Mouse (Mus musculus) lung, postnatal 0 days (tissue): ENCODE results near the gene Gm37240. TPM values are rescaled to one million over a fixed set of nuclear protein-coding genes. Genes with fewer than 3 reads are reported as not detected.
A peak's percentile ranks its signal among the peaks of the same experiment; 100 is the strongest.

Source experiments
- ATAC-seq: fragments of 200-750 bp; cut with Nextera tagmentation; 2 replicates; pipeline ENCODE4 v1.8.0; 2017; ENCODE audit warnings: moderate library complexity
- DNase-seq: peaks from one replicate; pipeline ENCODE4 v3.0.0-alpha.2; 2016; ENCODE audit warnings: low spot score
- H3K27ac ChIP-seq: fragments of 300-500 bp; sonication (generic); 2 replicates; pipeline ENCODE4 v1.5.1; 2014; ENCODE audit warnings: antibody characterized with exemption, mild to moderate bottlenecking, low read length, mixed read lengths
- H3K27me3 ChIP-seq: fragments of 300-500 bp; sonication (generic); replicated peaks from 2 replicates; pipeline ENCODE4 v1.6.1; 2014; ENCODE audit warnings: low read length, mixed read lengths; ENCODE audit not compliant: insufficient read depth
- H3K36me3 ChIP-seq: fragments of 300-500 bp; sonication (generic); 2 replicates; pipeline ENCODE4 v1.6.1; 2014; ENCODE audit warnings: low read length, mixed read lengths; ENCODE audit not compliant: insufficient read depth
- H3K4me1 ChIP-seq: fragments of 300-500 bp; sonication (generic); 2 replicates; pipeline ENCODE4 v1.6.1; 2014; ENCODE audit warnings: antibody characterized with exemption, low read depth, low read length, mixed read lengths; ENCODE audit not compliant: insufficient read depth
- H3K4me2 ChIP-seq: fragments of 300-500 bp; sonication (generic); replicated peaks from 2 replicates; pipeline ENCODE4 v1.6.1; 2014; ENCODE audit warnings: low read depth, mild to moderate bottlenecking, low read length, moderate library complexity, mixed read lengths
- H3K4me3 ChIP-seq: fragments of 300-500 bp; sonication (generic); 2 replicates; pipeline ENCODE4 v1.5.1; 2014; ENCODE audit warnings: low read depth, low read length
- H3K9ac ChIP-seq: fragments of 300-500 bp; sonication (generic); replicated peaks from 2 replicates; pipeline ENCODE4 v1.6.1; 2014; ENCODE audit warnings: low read depth, mild to moderate bottlenecking
- H3K9me3 ChIP-seq: fragments of 300-500 bp; sonication (generic); 2 replicates; pipeline ENCODE4 v1.6.1; 2016; ENCODE audit warnings: low read length, mixed read lengths
- CTCF ChIP-seq: IDR thresholded peaks from 2 replicates; pipeline ENCODE4 v1.5.1; 2016; ENCODE audit warnings: antibody characterized with exemption, mild to moderate bottlenecking
- EP300 ChIP-seq: IDR thresholded peaks from 2 replicates; pipeline ENCODE4 v1.6.1; 2016; ENCODE audit warnings: antibody characterized with exemption, mild to moderate bottlenecking, control low read depth
- WGBS: fragments of 180-500 bp; shearing (Covaris S2); extraction: QIAGEN DNeasy Blood & Tissue Kit; methylation state at CpG from one replicate; pipeline ENCODE4 v1.1.7; 2014; 5-methylcytosine and 5-hydroxymethylcytosine counted together
- polyA plus RNA-seq: library from polyadenylated mRNA; unstranded; fragments of >200 nt; fragmentation: Nextera tagmentation; extraction: Ambion mirVana; gene quantifications from 2 replicates; pipeline ENCODE4 v1.2.1, GENCODE M21; 2015

Gene Gm37240
- polyA plus RNA-seq, 1 experiment from 2014 or later = 8.9 TPM

GRCm38 (mm10) chr3:84524952-84525351, 1362.4 kb downstream of the Gm37240 start:
- H3K4me1 ChIP-seq = no peaks in the 10 kb centered on the region
- no peak overlapping the region for H3K9ac ChIP-seq
- no peak overlapping the region for H3K4me3 ChIP-seq
- DNase-seq (no peak), ATAC-seq (no peak)
- no peaks in the 10 kb centered on the region for H3K36me3 ChIP-seq
- TF ChIP-seq CTCF (no peak), EP300 (no peak)
- WGBS = 61% methylated on average over 1 of the region's 1 CpGs
- H3K9me3 ChIP-seq = no peaks in the 10 kb centered on the region
- no peak overlapping the region for H3K27ac ChIP-seq
- H3K27me3 ChIP-seq = no peaks in the 10 kb centered on the region
- no peak overlapping the region for H3K4me2 ChIP-seq

GRCm38 (mm10) chr3:84516163-84516562, 1371.2 kb downstream of the Gm37240 start:
- H3K27ac ChIP-seq = no peak overlapping the region
- 58% methylated on average over 3 of the region's 3 CpGs for WGBS
- no peak overlapping the region for H3K4me2 ChIP-seq
- no peaks in the 10 kb centered on the region for H3K36me3 ChIP-seq
- DNase-seq (no peak), ATAC-seq (no peak)
- no peaks in the 10 kb centered on the region for H3K9me3 ChIP-seq
- H3K4me3 ChIP-seq = no peak overlapping the region
- no peaks in the 10 kb centered on the region for H3K27me3 ChIP-seq
- H3K4me1 ChIP-seq = no peaks in the 10 kb centered on the region
- TF ChIP-seq EP300 (no peak), CTCF (no peak)
- H3K9ac ChIP-seq = no peak overlapping the region

GRCm38 (mm10) chr3:84512774-84513515, 1374.4 kb downstream of the Gm37240 start:
- H3K4me3 ChIP-seq = no peak overlapping the region
- TF ChIP-seq EP300 (no peak), CTCF (no peak)
- no peak for ATAC-seq
- H3K4me2 ChIP-seq = no peak overlapping the region
- no peak for DNase-seq
- H3K36me3 ChIP-seq = no peaks in the 10 kb centered on the region
- 77% methylated on average over 6 of the region's 6 CpGs for WGBS
- H3K4me1 ChIP-seq = no peaks in the 10 kb centered on the region
- no peak overlapping the region for H3K27ac ChIP-seq
- no peaks in the 10 kb centered on the region for H3K27me3 ChIP-seq
- H3K9ac ChIP-seq = no peak overlapping the region
- H3K9me3 ChIP-seq = no peaks in the 10 kb centered on the region

- Histone ChIP-seq H3K27ac (no peak overlapping the region), H3K9me3 (no peaks in the 10 kb centered on the region), H3K4me2 (no peak overlapping the region), H3K9ac (no peak overlapping the region), H3K4me3 (no peak overlapping the region), H3K27me3 (no peaks in the 10 kb centered on the region), H3K4me1 (no peaks in the 10 kb centered on the region), H3K36me3 (no peaks in the 10 kb centered on the region)
- no peak for ATAC-seq
- TF ChIP-seq EP300 (no peak), CTCF (no peak)
- 86% methylated on average over 4 of the region's 4 CpGs for WGBS
- no peak for DNase-seq
Observed at GRCm38 (mm10) chr3:84505193-84505592, 1382.1 kb downstream of the Gm37240 start.

- 0 out of 2 replicates have a peak, but pooled peaks have one; percentile 16 for ATAC-seq
Observed at GRCm38 (mm10) chr3:84504291-84504690, 1383.0 kb downstream of the Gm37240 start.

GRCm38 (mm10) chr3:84502101-84502500, 1385.2 kb downstream of the Gm37240 start:
- 87% methylated on average over 2 of the region's 2 CpGs for WGBS
- no peak for TF ChIP-seq CTCF
- TF ChIP-seq EP300 = no peak
- ATAC-seq = no peak
- DNase-seq = no peak
- Histone ChIP-seq H3K4me2 (no peak overlapping the region), H3K9me3 (no peaks in the 10 kb centered on the region), H3K27ac (no peak overlapping the region), H3K4me1 (no peaks in the 10 kb centered on the region), H3K4me3 (no peak overlapping the region), H3K27me3 (no peaks in the 10 kb centered on the region), H3K9ac (no peak overlapping the region), H3K36me3 (no peaks in the 10 kb centered on the region)

More at GRCm38 (mm10) chr3:84504291-84504690, 1383.0 kb downstream of the Gm37240 start:
- Histone ChIP-seq H3K4me2 (no peak overlapping the region), H3K9me3 (no peaks in the 10 kb centered on the region), H3K27me3 (no peaks in the 10 kb centered on the region), H3K4me3 (no peak overlapping the region), H3K36me3 (no peaks in the 10 kb centered on the region), H3K4me1 (no peaks in the 10 kb centered on the region), H3K27ac (no peak overlapping the region), H3K9ac (no peak overlapping the region)
- DNase-seq = no peak
- 92% methylated on average over 8 of the region's 8 CpGs for WGBS
- TF ChIP-seq EP300 (no peak), CTCF (no peak)
